Mouse (Mus musculus): Measurements from ENCODE around the gene Six5. TPM values are rescaled to one million over a fixed set of nuclear protein-coding genes. Genes with fewer than 3 reads are reported as not detected.
A peak's percentile ranks its signal among the peaks of the same experiment; 100 is the strongest.
"Not testable (repeated sequence)": the region's sequence is repeated elsewhere in the genome, so short reads cannot be mapped to it uniquely, and the experiment has no call there.

The Six5 gene
- total and polyA plus RNA-seq, 3 experiments: 2.6 to 9.2 (median 3.8) TPM

- TF ChIP-seq TAL1 (conservative IDR thresholded peaks at IDR 0.05; ENCODE audit: low read depth, low read length): no peak
- TF ChIP-seq CTCF (IDR thresholded peaks at IDR 0.05; ENCODE audit: low read depth, low read length): no peak
- TF ChIP-seq GATA1 (IDR thresholded peaks at IDR 0.05; ENCODE audit: borderline replicate concordance, low read length): no peak
- TF ChIP-seq POLR2AphosphoS5 (IDR thresholded peaks at IDR 0.05; ENCODE audit: insufficient replicate concordance, low read depth, low read length): no peak
- TF ChIP-seq GATA2 (IDR thresholded peaks at IDR 0.05; ENCODE audit: borderline replicate concordance, low read depth, low read length): no peak
- no peak overlapping the region for H3K4me3 ChIP-seq (ENCODE audit: low read depth, low read length)
- DNase-seq (ENCODE audit: low spot score) (no peak), ATAC-seq (ENCODE audit: extremely low read depth, insufficient number of reproducible peaks, low FRiP score, poor library complexity, severe bottlenecking) (no peak)
- peaks cover 3% of the 10 kb centered on the region; the same call in 1 of the 2 replicates for H3K27me3 ChIP-seq (ENCODE audit: insufficient read depth, low read length)
- no peaks in the 10 kb centered on the region for H3K4me1 ChIP-seq (ENCODE audit: insufficient read depth, low read depth, low read length)
- H3K36me3 ChIP-seq (replicated peaks): peaks cover 63% of the 10 kb centered on the region
- no peaks in the 10 kb centered on the region for H3K9me3 ChIP-seq (replicated peaks)
These were observed 37.0 kb upstream of the Six5 start for GRCm38 (mm10) chr7:19057405-19057804.

GRCm38 (mm10) chr7:19065896-19066295, 28.5 kb upstream of the Six5 start:
- Histone ChIP-seq H3K4me3 (ENCODE audit: low read depth, low read length) (no peak overlapping the region), H3K36me3 (replicated peaks) (no peaks in the 10 kb centered on the region), H3K4me1 (ENCODE audit: insufficient read depth, low read depth, low read length) (peaks cover 5% of the 10 kb centered on the region), H3K9me3 (replicated peaks) (no peaks in the 10 kb centered on the region), H3K27me3 (ENCODE audit: insufficient read depth, low read length) (peaks cover 32% of the 10 kb centered on the region)
- TF ChIP-seq GATA2 (IDR thresholded peaks at IDR 0.05; ENCODE audit: borderline replicate concordance, low read depth, low read length): no peak
- TF ChIP-seq TAL1 (conservative IDR thresholded peaks at IDR 0.05; ENCODE audit: low read depth, low read length): no peak
- no peak for TF ChIP-seq GATA1 (IDR thresholded peaks at IDR 0.05; ENCODE audit: borderline replicate concordance, low read length)
- TF ChIP-seq CTCF (IDR thresholded peaks at IDR 0.05; ENCODE audit: low read depth, low read length): no peak
- DNase-seq (ENCODE audit: low spot score) (no peak), ATAC-seq (ENCODE audit: extremely low read depth, insufficient number of reproducible peaks, low FRiP score, poor library complexity, severe bottlenecking) (no peak)

GRCm38 (mm10) chr7:19067063-19067462, 27.3 kb upstream of the Six5 start:
- DNase-seq (ENCODE audit: low spot score) (no peak), ATAC-seq (ENCODE audit: extremely low read depth, insufficient number of reproducible peaks, low FRiP score, poor library complexity, severe bottlenecking) (no peak)
- TF ChIP-seq POLR2AphosphoS5 (IDR thresholded peaks at IDR 0.05; ENCODE audit: insufficient replicate concordance, low read depth, low read length) (no peak), CTCF (IDR thresholded peaks at IDR 0.05; ENCODE audit: low read depth, low read length) (no peak), GATA2 (IDR thresholded peaks at IDR 0.05; ENCODE audit: borderline replicate concordance, low read depth, low read length) (no peak), GATA1 (IDR thresholded peaks at IDR 0.05; ENCODE audit: borderline replicate concordance, low read length) (no peak)
- Histone ChIP-seq H3K9me3 (replicated peaks) (no peaks in the 10 kb centered on the region), H3K36me3 (replicated peaks) (no peaks in the 10 kb centered on the region), H3K4me1 (ENCODE audit: insufficient read depth, low read depth, low read length) (peaks cover 5% of the 10 kb centered on the region), H3K4me3 (ENCODE audit: low read depth, low read length) (no peak overlapping the region), H3K27me3 (ENCODE audit: insufficient read depth, low read length) (peaks cover 32% of the 10 kb centered on the region)

GRCm38 (mm10) chr7:19067935-19068334, 26.5 kb upstream of the Six5 start:
- TF ChIP-seq CTCF (IDR thresholded peaks at IDR 0.05; ENCODE audit: low read depth, low read length) (no peak), GATA2 (IDR thresholded peaks at IDR 0.05; ENCODE audit: borderline replicate concordance, low read depth, low read length) (no peak), POLR2AphosphoS5 (IDR thresholded peaks at IDR 0.05; ENCODE audit: insufficient replicate concordance, low read depth, low read length) (no peak), GATA1 (IDR thresholded peaks at IDR 0.05; ENCODE audit: borderline replicate concordance, low read length) (no peak), TAL1 (conservative IDR thresholded peaks at IDR 0.05; ENCODE audit: low read depth, low read length) (no peak)
- H3K9me3 ChIP-seq (replicated peaks): no peaks in the 10 kb centered on the region
- no peak overlapping the region for H3K4me3 ChIP-seq (ENCODE audit: low read depth, low read length)
- H3K36me3 ChIP-seq (replicated peaks): no peaks in the 10 kb centered on the region
- H3K27me3 ChIP-seq (ENCODE audit: insufficient read depth, low read length): peaks cover 31% of the 10 kb centered on the region
- no peak for DNase-seq (ENCODE audit: low spot score)
- ATAC-seq (ENCODE audit: extremely low read depth, insufficient number of reproducible peaks, low FRiP score, poor library complexity, severe bottlenecking): no peak
- peaks cover 5% of the 10 kb centered on the region for H3K4me1 ChIP-seq (ENCODE audit: insufficient read depth, low read depth, low read length)

GRCm38 (mm10) chr7:19068707-19069106, 25.7 kb upstream of the Six5 start:
- no peaks in the 10 kb centered on the region for H3K9me3 ChIP-seq (replicated peaks)
- H3K36me3 ChIP-seq (replicated peaks): no peaks in the 10 kb centered on the region
- peaks cover 31% of the 10 kb centered on the region for H3K27me3 ChIP-seq (ENCODE audit: insufficient read depth, low read length)
- DNase-seq (ENCODE audit: low spot score) (no peak), ATAC-seq (ENCODE audit: extremely low read depth, insufficient number of reproducible peaks, low FRiP score, poor library complexity, severe bottlenecking) (no peak)
- TF ChIP-seq GATA1 (IDR thresholded peaks at IDR 0.05; ENCODE audit: borderline replicate concordance, low read length) (no peak), CTCF (IDR thresholded peaks at IDR 0.05; ENCODE audit: low read depth, low read length) (peak; percentile 49; the same call in 1 of the 2 replicates), GATA2 (IDR thresholded peaks at IDR 0.05; ENCODE audit: borderline replicate concordance, low read depth, low read length) (no peak)
- H3K4me3 ChIP-seq (ENCODE audit: low read depth, low read length): no peak overlapping the region
- H3K4me1 ChIP-seq (ENCODE audit: insufficient read depth, low read depth, low read length): peaks cover 6% of the 10 kb centered on the region

- Histone ChIP-seq H3K27me3 (ENCODE audit: insufficient read depth, low read length) (peaks cover 28% of the 10 kb centered on the region), H3K9me3 (replicated peaks) (no peaks in the 10 kb centered on the region), H3K4me3 (ENCODE audit: low read depth, low read length) (no peak overlapping the region), H3K4me1 (ENCODE audit: insufficient read depth, low read depth, low read length) (peaks cover 10% of the 10 kb centered on the region), H3K36me3 (replicated peaks) (no peaks in the 10 kb centered on the region)
- no peak for TF ChIP-seq GATA2 (IDR thresholded peaks at IDR 0.05; ENCODE audit: borderline replicate concordance, low read depth, low read length)
- TF ChIP-seq GATA1 (IDR thresholded peaks at IDR 0.05; ENCODE audit: borderline replicate concordance, low read length): no peak
- no peak for TF ChIP-seq POLR2AphosphoS5 (IDR thresholded peaks at IDR 0.05; ENCODE audit: insufficient replicate concordance, low read depth, low read length)
- no peak for TF ChIP-seq CTCF (IDR thresholded peaks at IDR 0.05; ENCODE audit: low read depth, low read length)
- no peak for TF ChIP-seq TAL1 (conservative IDR thresholded peaks at IDR 0.05; ENCODE audit: low read depth, low read length)
- ATAC-seq (ENCODE audit: extremely low read depth, insufficient number of reproducible peaks, low FRiP score, poor library complexity, severe bottlenecking) (no peak), DNase-seq (ENCODE audit: low spot score) (no peak)
These were observed 24.9 kb upstream of the Six5 start for GRCm38 (mm10) chr7:19069500-19069899.

- Histone ChIP-seq H3K4me1 (ENCODE audit: insufficient read depth, low read depth, low read length) (peaks cover 20% of the 10 kb centered on the region), H3K27me3 (ENCODE audit: insufficient read depth, low read length) (peaks cover 14% of the 10 kb centered on the region)
- DNase-seq (ENCODE audit: low spot score); ATAC-seq (ENCODE audit: extremely low read depth, insufficient number of reproducible peaks, low FRiP score, poor library complexity, severe bottlenecking); H3K4me3 ChIP-seq (ENCODE audit: low read depth, low read length); H3K36me3 ChIP-seq (replicated peaks); H3K9me3 ChIP-seq (replicated peaks): not testable (repeated sequence)
These were observed 23.4 kb upstream of the Six5 start for GRCm38 (mm10) chr7:19071024-19071423.

Data from G1E (cell line).